Mouse (Mus musculus) CH12.LX (cell line): Measurements from ENCODE around the gene Sox18. TPM values are rescaled to one million over a fixed set of nuclear protein-coding genes. Genes with fewer than 3 reads are reported as not detected.
A peak's percentile ranks its signal among the peaks of the same experiment; 100 is the strongest.

ENCODE experiments used
- DNase-seq: peaks from one replicate; pipeline ENCODE4 v3.0.0-alpha.2; 2013; ENCODE audit errors: extremely low read depth
- H3K27ac ChIP-seq: 2 replicates; pipeline ENCODE4 v1.5.1; 2012; ENCODE audit warnings: low read depth, mild to moderate bottlenecking, control low read depth, moderate library complexity; ENCODE audit not compliant: insufficient read depth
- H3K27me3 ChIP-seq: replicated peaks from 2 replicates; pipeline ENCODE3; 2012; ENCODE audit warnings: inconsistent platforms
- H3K36me3 ChIP-seq, 2 experiments: replicated peaks in 1 of 2; 2 replicates each; pipeline versions ENCODE3 to v1.6.1; 2012; ENCODE audit warnings: inconsistent platforms in 1 of 2, low read length in 1 of 2, mild to moderate bottlenecking in 1 of 2, mixed read lengths in 1 of 2, moderate library complexity in 1 of 2; ENCODE audit not compliant: control insufficient read depth in 1 of 2, insufficient read depth in 1 of 2
- H3K4me1 ChIP-seq, 2 experiments: 2 replicates each; pipeline ENCODE4 v1.6.1; 2012; ENCODE audit warnings: inconsistent platforms in 1 of 2, moderate library complexity in 1 of 2; ENCODE audit not compliant: insufficient read depth in 2 of 2, control insufficient read depth in 1 of 2
- H3K4me2 ChIP-seq: 2 replicates; pipeline ENCODE4 v1.6.1; 2012; ENCODE audit warnings: low read depth, mild to moderate bottlenecking, control low read depth; ENCODE audit not compliant: poor library complexity, insufficient read depth, severe bottlenecking
- H3K4me3 ChIP-seq, 3 experiments: fragments of 150-350 bp in 1 of 3; sonication (generic) in 1 of 3; replicated peaks in 1 of 3; 2 replicates each; pipeline versions ENCODE3 to v1.5.1; 2011 to 2012; ENCODE audit warnings: low read depth in 2 of 3, low read length in 2 of 3, mild to moderate bottlenecking in 2 of 3, moderate library complexity in 2 of 3, control low read depth in 1 of 3, improper control_type of control experiment in 1 of 3, inconsistent platforms in 1 of 3, mixed read lengths in 1 of 3; ENCODE audit not compliant: poor library complexity in 1 of 3
- H3K79me2 ChIP-seq: replicated peaks from 2 replicates; pipeline ENCODE4 v1.6.1; 2012; ENCODE audit warnings: mild to moderate bottlenecking, moderate library complexity; ENCODE audit not compliant: control insufficient read depth, poor library complexity, insufficient read depth, severe bottlenecking; ENCODE audit errors: extremely low read depth
- H3K9ac ChIP-seq: 2 replicates; pipeline ENCODE4 v1.6.1; 2012; ENCODE audit warnings: low read depth, mild to moderate bottlenecking, control low read depth, moderate library complexity; ENCODE audit not compliant: insufficient read depth
- H3K9me3 ChIP-seq: replicated peaks from 2 replicates; pipeline ENCODE3; 2012; ENCODE audit warnings: low read length, inconsistent platforms, mixed read lengths
- CHD1 ChIP-seq: IDR thresholded peaks from 2 replicates; pipeline ENCODE4 v1.6.1; 2012; ENCODE audit warnings: low read depth, low read length, improper control_type of control experiment, inconsistent platforms
- CHD2 ChIP-seq: IDR thresholded peaks from 2 replicates; pipeline ENCODE4 v1.6.1; 2011; ENCODE audit warnings: low read length, improper control_type of control experiment
- CTCF ChIP-seq, 2 experiments: IDR thresholded peaks in 1 of 2; conservative IDR thresholded peaks in 1 of 2; 2 replicates each; pipeline ENCODE4 v1.5.1; 2011 to 2012; ENCODE audit warnings: low read depth in 2 of 2, low read length in 2 of 2, improper control_type of control experiment in 1 of 2, inconsistent platforms in 1 of 2, mild to moderate bottlenecking in 1 of 2, moderate library complexity in 1 of 2
- E2F4 ChIP-seq: IDR thresholded peaks from 2 replicates; pipeline ENCODE4 v1.6.1; 2011; ENCODE audit warnings: low read depth, low read length, improper control_type of control experiment; ENCODE audit not compliant: insufficient replicate concordance
- ELF1 ChIP-seq: IDR thresholded peaks from 2 replicates; pipeline ENCODE4 v1.6.1; 2014; ENCODE audit warnings: low read depth, mild to moderate bottlenecking, inconsistent platforms, low read length, improper control_type of control experiment
- EP300 ChIP-seq: IDR thresholded peaks from 2 replicates; pipeline ENCODE4 v1.6.1; 2011; ENCODE audit warnings: low read length, improper control_type of control experiment
- ETS1 ChIP-seq: conservative IDR thresholded peaks from 2 replicates; pipeline ENCODE4 v1.6.1; 2012; ENCODE audit warnings: low read depth, mild to moderate bottlenecking, inconsistent platforms, low read length, improper control_type of control experiment, moderate library complexity
- GABPA ChIP-seq: IDR thresholded peaks from 2 replicates; pipeline ENCODE4 v1.6.1; 2012; ENCODE audit warnings: low read depth, low read length, improper control_type of control experiment, inconsistent platforms; ENCODE audit not compliant: insufficient replicate concordance
- HCFC1 ChIP-seq: IDR thresholded peaks from 2 replicates; pipeline ENCODE4 v1.6.1; 2012; ENCODE audit warnings: low read depth, mild to moderate bottlenecking, inconsistent platforms, low read length, improper control_type of control experiment
- IRF4 ChIP-seq: IDR thresholded peaks from 2 replicates; pipeline ENCODE4 v1.6.1; 2014; ENCODE audit warnings: low read depth, mild to moderate bottlenecking, inconsistent platforms, low read length, improper control_type of control experiment
- JUN ChIP-seq: IDR thresholded peaks from 2 replicates; pipeline ENCODE4 v1.6.1; 2011; ENCODE audit warnings: low read depth, mild to moderate bottlenecking, low read length, improper control_type of control experiment, moderate library complexity; ENCODE audit not compliant: insufficient read depth
- JUND ChIP-seq: conservative IDR thresholded peaks from 2 replicates; pipeline ENCODE4 v1.6.1; 2011; ENCODE audit warnings: low read depth, low read length, improper control_type of control experiment
- KAT2A ChIP-seq: IDR thresholded peaks from 2 replicates; pipeline ENCODE4 v1.6.1; 2012; ENCODE audit warnings: low read length, improper control_type of control experiment, inconsistent platforms; ENCODE audit not compliant: insufficient replicate concordance
- MAFK ChIP-seq: IDR thresholded peaks from 2 replicates; pipeline ENCODE4 v1.6.1; 2011; ENCODE audit warnings: low read length, improper control_type of control experiment; ENCODE audit not compliant: insufficient replicate concordance
- MEF2A ChIP-seq: IDR thresholded peaks from 2 replicates; pipeline ENCODE4 v1.6.1; 2014; ENCODE audit warnings: low read depth, mild to moderate bottlenecking, inconsistent platforms, low read length, improper control_type of control experiment, borderline replicate concordance
- MXI1 ChIP-seq: IDR thresholded peaks from 2 replicates; pipeline ENCODE4 v1.6.1; 2011; ENCODE audit warnings: mild to moderate bottlenecking, low read depth, low read length, improper control_type of control experiment
- MYC ChIP-seq: IDR thresholded peaks from 2 replicates; pipeline ENCODE4 v1.6.1; 2011; ENCODE audit warnings: low read depth, mild to moderate bottlenecking, improper control_type of control experiment, low read length
- NELFE ChIP-seq: IDR thresholded peaks from 2 replicates; pipeline ENCODE4 v1.6.1; 2011; ENCODE audit warnings: low read depth, low read length, improper control_type of control experiment
- NRF1 ChIP-seq: IDR thresholded peaks from 2 replicates; pipeline ENCODE4 v1.6.1; 2014; ENCODE audit warnings: low read depth, mild to moderate bottlenecking, inconsistent platforms, low read length, improper control_type of control experiment, moderate library complexity
- PAX5 ChIP-seq: IDR thresholded peaks from 2 replicates; pipeline ENCODE4 v1.6.1; 2012; ENCODE audit warnings: low read length, inconsistent platforms, mixed read lengths
- POLR2AphosphoS2 ChIP-seq: IDR thresholded peaks from 2 replicates; pipeline ENCODE4 v1.6.1; 2011; ENCODE audit warnings: low read depth, low read length, improper control_type of control experiment
- RAD21 ChIP-seq: IDR thresholded peaks from 2 replicates; pipeline ENCODE4 v1.6.1; 2011; ENCODE audit warnings: low read depth, mild to moderate bottlenecking, low read length, improper control_type of control experiment, moderate library complexity
- SIN3A ChIP-seq: IDR thresholded peaks from 2 replicates; pipeline ENCODE4 v1.6.1; 2012; ENCODE audit warnings: low read length, improper control_type of control experiment, inconsistent platforms
- SMC3 ChIP-seq: IDR thresholded peaks from 2 replicates; pipeline ENCODE4 v1.6.1; 2011; ENCODE audit warnings: low read depth, low read length, improper control_type of control experiment
- TCF12 ChIP-seq: IDR thresholded peaks from 2 replicates; pipeline ENCODE4 v1.6.1; 2014; ENCODE audit warnings: low read depth, mild to moderate bottlenecking, inconsistent platforms, low read length, improper control_type of control experiment
- UBTF ChIP-seq: IDR thresholded peaks from 2 replicates; pipeline ENCODE4 v1.6.1; 2012; ENCODE audit warnings: low read depth, mild to moderate bottlenecking, inconsistent platforms, low read length, improper control_type of control experiment, moderate library complexity
- USF2 ChIP-seq: conservative IDR thresholded peaks from 2 replicates; pipeline ENCODE4 v1.6.1; 2011; ENCODE audit warnings: low read depth, low read length, improper control_type of control experiment
- ZKSCAN1 ChIP-seq: IDR thresholded peaks from 2 replicates; pipeline ENCODE4 v1.6.1; 2012; ENCODE audit warnings: low read depth, inconsistent platforms, low read length, improper control_type of control experiment, borderline replicate concordance
- ZMIZ1 ChIP-seq: IDR thresholded peaks from 2 replicates; pipeline ENCODE4 v1.6.1; 2012; ENCODE audit warnings: low read depth, mild to moderate bottlenecking, inconsistent platforms, low read length, improper control_type of control experiment
- ZNF384 ChIP-seq: IDR thresholded peaks from 2 replicates; pipeline ENCODE4 v1.6.1; 2012; ENCODE audit warnings: low read depth, low read length, improper control_type of control experiment, inconsistent platforms
- dilution Hi-C: fragments of 300-500 bp; cut with MboI; formaldehyde crosslinking; loops from 2 replicates; pipeline ENCODE4 v1.14.3; 2020; ENCODE audit warnings: low sequenced_read_pairs; ENCODE audit not compliant: extremely low pct_unique_long_range_greater_than_20kb, extremely low pct_ligation_motif_present
- in situ Hi-C: fragments of 300-500 bp; cut with MboI; formaldehyde crosslinking; loops from 3 replicates; pipeline ENCODE4 v1.14.3; 2019; ENCODE audit warnings: low sequenced_read_pairs, low pct_ligation_motif_present, low pct_unique_long_range_greater_than_20kb, mixed read lengths
- polyA plus RNA-seq: library from polyadenylated mRNA; unstranded; fragments of >175 nt; gene quantifications from 2 replicates; pipeline ENCODE4 v1.2.1, GENCODE M21; 2012; ENCODE audit warnings: low read depth; ENCODE audit not compliant: insufficient read length
- total RNA-seq, 2 experiments: library from RNA; depleted of rRNA; stranded (reverse); fragments of 300-350 nt in 1 of 2; fragments of >200 nt in 1 of 2; gene quantifications; 2 replicates each; pipeline ENCODE4 v1.2.3; 2012 to 2014

The Sox18 gene
- total and polyA plus RNA-seq, 3 experiments, result not detected

- Histone ChIP-seq H3K36me3 (peaks cover 0 to 21% of the 10 kb centered on the region in 2 experiments), H3K27ac (no peak overlapping the region), H3K9me3 (no peaks in the 10 kb centered on the region), H3K4me3 (peak overlapping the region; percentile 61 to 77 (median 72)), H3K4me2 (peak overlapping the region; percentile 58)
- in situ Hi-C loops, result no loop called here
- dilution Hi-C loops, result no loop called here
- TF ChIP-seq ZKSCAN1, result no peak
- no peak for TF ChIP-seq KAT2A
- no peak for TF ChIP-seq MYC
- TF ChIP-seq NELFE, result no peak
- no peak for TF ChIP-seq CHD1
- TF ChIP-seq CHD2, result no peak
- no peak for TF ChIP-seq ELF1
- TF ChIP-seq ZMIZ1, result no peak
- TF ChIP-seq HCFC1, result no peak
- TF ChIP-seq NRF1, result no peak
- no peak for TF ChIP-seq JUND
- no peak for TF ChIP-seq MAFK
- TF ChIP-seq TCF12, result no peak
- no peak for TF ChIP-seq SIN3A
- no peak for TF ChIP-seq USF2
- no peak for TF ChIP-seq ETS1
- no peak for TF ChIP-seq EP300
- TF ChIP-seq, all 38 proteins: peak for 0
- Histone ChIP-seq H3K9ac (peak overlapping the region; percentile 62), H3K27me3 (no peaks in the 10 kb centered on the region), H3K79me2 (no peaks in the 10 kb centered on the region), H3K4me1 (peaks cover 19 to 60% of the 10 kb centered on the region in 2 experiments)
- DNase-seq, result no peak
Measured at GRCm38 (mm10) chr2:181680716-181681117, 9.3 kb upstream of the Sox18 start.

DNA sequence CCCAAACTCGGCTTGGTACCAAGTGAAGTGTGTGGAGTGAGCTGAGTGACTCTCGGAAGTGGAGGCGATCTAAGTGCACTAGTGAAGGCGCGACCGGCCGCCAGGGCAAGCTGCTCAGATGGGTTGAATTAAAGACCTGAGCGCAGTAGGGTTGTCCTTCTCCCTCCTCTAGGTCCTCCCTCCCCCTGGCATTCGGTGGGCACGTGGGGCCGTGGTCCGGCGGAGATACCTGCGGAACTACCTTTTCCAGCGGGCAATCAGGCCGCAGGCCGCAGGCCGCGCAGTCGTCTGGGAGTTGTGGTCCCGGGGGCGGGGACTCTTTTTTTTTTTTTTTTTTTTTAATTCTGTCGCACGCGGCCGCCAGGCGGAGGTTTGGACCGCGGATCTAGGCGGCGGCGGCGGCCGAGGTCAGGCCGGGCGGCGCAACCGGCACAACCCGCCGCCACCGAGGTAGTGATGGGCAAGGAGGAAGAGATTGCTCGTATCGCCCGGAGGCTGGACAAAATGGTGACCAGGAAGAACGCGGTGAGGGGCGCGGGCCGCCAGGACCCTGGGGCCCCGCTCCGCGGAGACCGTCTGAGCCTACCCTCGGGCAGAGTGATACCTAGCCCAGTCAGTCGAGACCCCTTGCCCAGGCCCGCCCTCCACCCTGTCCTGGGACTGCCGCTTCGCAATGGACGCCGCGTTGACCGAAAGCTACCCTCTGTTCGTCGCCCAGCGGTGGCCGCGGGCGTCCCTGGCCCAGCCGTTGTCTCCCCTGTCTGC is 8.7 kb upstream of the Sox18 start, which contains the start of gene Tcea2:
Gene Tcea2 (plus strand): TSS at position 360 of the 765 bp plus-strand sequence.
- peak; percentile 66 for DNase-seq
- peak within 1 kb of the TSS; percentile 62 for H3K9ac ChIP-seq
- H3K4me1 ChIP-seq, result peaks cover 21 to 58% of the 10 kb centered on the region in 2 experiments
- H3K27me3 ChIP-seq, result no peaks in the 10 kb centered on the region
- in situ Hi-C loops (loop anchor here (5.0 kb wide), 1 partner anchor 38 kb away; no protein-coding TSS in a partner anchor), dilution Hi-C loops (no loop called here)
- peak within 1 kb of the TSS; percentile 63 to 77 (median 72) for H3K4me3 ChIP-seq
- no peaks in the 10 kb centered on the region for H3K79me2 ChIP-seq
- peak within 1 kb of the TSS; percentile 23; the same call in 1 of the 2 replicates for H3K27ac ChIP-seq
- H3K4me2 ChIP-seq, result peak within 1 kb of the TSS; percentile 63
- peaks cover 0 to 15% of the 10 kb centered on the region in 2 experiments for H3K36me3 ChIP-seq
- no peaks in the 10 kb centered on the region for H3K9me3 ChIP-seq
- no peak for TF ChIP-seq POLR2AphosphoS2
- peak; percentile 31 for TF ChIP-seq SMC3
- peak; percentile 70 for TF ChIP-seq TCF12
- TF ChIP-seq UBTF, result peak; percentile 63; the same call in 1 of the 2 replicates
- TF ChIP-seq MXI1, result peak; percentile 90
- no peak for TF ChIP-seq ZKSCAN1
- TF ChIP-seq PAX5, result no peak
- no peak for TF ChIP-seq E2F4
- peak; percentile 90 for TF ChIP-seq HCFC1
- peak; percentile 99 for TF ChIP-seq ZNF384
- TF ChIP-seq JUN, result no peak
- TF ChIP-seq ELF1, result peak; percentile 69
- no peak for TF ChIP-seq CHD1
- TF ChIP-seq IRF4, result peak; percentile 36; the same call in 1 of the 2 replicates
- no peak for TF ChIP-seq MEF2A
- TF ChIP-seq RAD21, result peak; percentile 21
- no peak for TF ChIP-seq GABPA
- TF ChIP-seq JUND, result no peak
- TF ChIP-seq SIN3A, result no peak; the same call in 1 of the 2 replicates
- TF ChIP-seq USF2, result no peak
- TF ChIP-seq NRF1, result peak; percentile 44; the same call in 1 of the 2 replicates
- TF ChIP-seq CTCF (conservative IDR thresholded peaks at IDR 0.05 in 1 of 2, IDR thresholded peaks at IDR 0.05 in 1 of 2; ENCODE audit: low read depth in 2 of 2, low read length in 2 of 2), result peak in 1 of 2 experiments; percentile 45; a peak in 2 of 4 replicates
